Mouse (Mus musculus) olfactory bulb, adult 2 months (tissue): Measurements from ENCODE around the gene Ccpg1.

Source experiments
- CTCF ChIP-seq: fragments of 200-500 bp; IDR thresholded peaks from 2 replicates; pipeline ENCODE4 v1.5.1; 2012; ENCODE audit warnings: low read depth, mild to moderate bottlenecking, low read length, moderate library complexity; ENCODE audit not compliant: insufficient read depth
- POLR2A ChIP-seq: fragments of 200-500 bp; IDR thresholded peaks from 2 replicates; pipeline ENCODE4 v1.6.1; 2012; ENCODE audit warnings: mild to moderate bottlenecking, low read depth, low read length, moderate library complexity; ENCODE audit not compliant: insufficient read depth

DNA sequence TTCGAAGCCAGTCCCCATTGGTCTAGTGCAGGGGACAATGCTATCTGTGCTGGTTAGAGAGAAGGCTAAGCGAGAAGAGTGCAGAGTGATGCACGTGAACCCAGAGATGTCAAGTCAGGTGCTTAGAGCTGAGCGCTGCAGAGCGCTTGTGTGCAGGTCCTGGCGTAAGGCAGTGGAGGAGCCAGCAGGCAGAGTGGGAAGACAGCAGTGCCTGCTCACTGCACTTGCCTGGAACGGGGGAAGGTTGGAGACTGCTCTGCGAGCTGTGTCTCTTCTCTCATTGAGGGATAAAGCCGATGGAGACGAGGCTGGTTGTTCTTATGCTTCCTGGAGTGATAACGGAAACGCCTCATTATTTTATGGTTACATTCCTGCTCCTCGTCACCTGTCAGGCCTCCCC, 29.5 kb downstream of the Ccpg1 start:
- TF ChIP-seq CTCF: no peak
- no peak for TF ChIP-seq POLR2A
